Mouse (Mus musculus): ENCODE measurements around the gene Speer4d.
"Not testable (repeated sequence)": the region's sequence is repeated elsewhere in the genome, so short reads cannot be mapped to it uniquely, and the experiment has no call there.

DNA sequence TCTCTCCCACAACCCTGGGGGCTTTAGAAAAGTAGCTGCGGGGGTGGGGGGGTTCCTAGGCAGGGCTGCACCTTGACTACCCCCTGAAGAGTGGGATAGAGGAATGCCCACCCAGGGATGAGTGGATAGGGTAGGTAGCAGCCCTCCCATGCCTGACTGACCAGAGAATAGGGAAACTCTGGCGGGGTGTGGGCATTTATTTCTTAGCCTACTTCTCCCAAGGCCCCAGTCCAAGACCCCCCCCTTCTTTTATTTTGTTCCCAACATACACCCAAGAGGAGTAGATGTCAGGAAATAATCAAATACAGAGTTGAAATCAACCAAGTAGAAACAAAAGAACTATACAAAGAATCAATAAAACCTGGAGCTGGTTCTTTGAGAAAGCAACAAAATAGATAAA lies 18.8 kb downstream of the Speer4d start:
- not testable (repeated sequence) for TF ChIP-seq CTCF, EP300 (IDR thresholded peaks at IDR 0.05; ENCODE audit: low read depth)

Measured in liver, postnatal 0 days (tissue).